Mouse (Mus musculus) liver (tissue): ENCODE results near the gene Cytl1.

Experiments
- DNase-seq: peaks from one replicate; pipeline ENCODE4 v3.0.0-alpha.2; 2020; ENCODE audit warnings: mixed read lengths

The Cytl1 gene

DNA sequence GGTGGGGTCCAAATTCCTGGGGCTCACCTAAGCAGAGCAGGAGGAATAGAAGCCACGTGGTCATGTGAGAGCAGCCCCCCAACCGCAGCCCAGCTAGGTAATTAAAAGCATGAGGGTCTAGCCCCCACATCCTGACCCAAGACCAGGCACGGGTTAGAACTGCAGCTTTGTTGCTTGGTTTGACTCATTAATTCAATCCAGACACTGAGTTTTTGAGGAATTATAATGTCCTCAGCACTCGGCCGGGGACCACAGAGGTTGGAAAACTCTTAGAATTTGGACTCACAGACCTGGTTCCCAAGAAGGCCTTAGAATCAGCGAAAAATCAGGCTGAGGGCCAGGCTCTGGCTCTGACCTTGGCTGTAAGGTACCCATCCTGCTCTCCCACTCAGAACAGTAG, 35.6 kb downstream of the Cytl1 start:
- no peak for DNase-seq

GRCm38 (mm10) chr5:37774011-37774410, 38.7 kb downstream of the Cytl1 start:
- DNase-seq: no peak

GRCm38 (mm10) chr5:37775681-37776080, 40.4 kb downstream of the Cytl1 start:
- no peak for DNase-seq

GRCm38 (mm10) chr5:37783306-37783705, 48.0 kb downstream of the Cytl1 start:
- no peak for DNase-seq

- DNase-seq: no peak
Observed at GRCm38 (mm10) chr5:37784847-37785391, 49.6 kb downstream of the Cytl1 start.
